Mouse (Mus musculus): ENCODE results near the gene Wscd1.
"Not testable (repeated sequence)": the region's sequence is repeated elsewhere in the genome, so short reads cannot be mapped to it uniquely, and the experiment has no call there.

Wscd1 gene

GRCm38 (mm10) chr11:71770479-71770878 is 20.8 kb downstream of the Wscd1 start:
- no peak for DNase-seq (ENCODE audit: low spot score)

GRCm38 (mm10) chr11:71771074-71771473 is 21.4 kb downstream of the Wscd1 start:
- DNase-seq (ENCODE audit: low spot score) = no peak

- DNase-seq (ENCODE audit: low spot score) = no peak
These were observed 22.3 kb downstream of the Wscd1 start for GRCm38 (mm10) chr11:71772056-71772455.

- DNase-seq (ENCODE audit: low spot score) = no peak
These were observed 23.1 kb downstream of the Wscd1 start for GRCm38 (mm10) chr11:71772802-71773201.

GRCm38 (mm10) chr11:71773986-71774767 is 24.5 kb downstream of the Wscd1 start:
- no peak for DNase-seq (ENCODE audit: low spot score)

GRCm38 (mm10) chr11:71775056-71775455 is 25.3 kb downstream of the Wscd1 start:
- DNase-seq (ENCODE audit: low spot score) = no peak

- no peak for DNase-seq (ENCODE audit: low spot score)
These were observed 29.9 kb downstream of the Wscd1 start for GRCm38 (mm10) chr11:71779642-71780041.

- DNase-seq (ENCODE audit: low spot score) = no peak
These were observed 32.1 kb downstream of the Wscd1 start for GRCm38 (mm10) chr11:71781737-71782354.

GRCm38 (mm10) chr11:71785499-71785898 is 35.8 kb downstream of the Wscd1 start:
- no peak for DNase-seq (ENCODE audit: low spot score)

- DNase-seq (ENCODE audit: low spot score) = no peak
These were observed 38.5 kb downstream of the Wscd1 start for GRCm38 (mm10) chr11:71788209-71788608.

- no peak for DNase-seq (ENCODE audit: low spot score)
These were observed 40.5 kb downstream of the Wscd1 start for GRCm38 (mm10) chr11:71790227-71790626.

GRCm38 (mm10) chr11:71799206-71799605 is 49.5 kb downstream of the Wscd1 start:
- no peak for DNase-seq (ENCODE audit: low spot score)

- no peak for DNase-seq (ENCODE audit: low spot score)
These were observed 58.8 kb downstream of the Wscd1 start for GRCm38 (mm10) chr11:71808521-71808920.

- DNase-seq (ENCODE audit: low spot score) = no peak
These were observed 62.1 kb downstream of the Wscd1 start for GRCm38 (mm10) chr11:71811828-71812227.

GRCm38 (mm10) chr11:71812921-71813320 is 63.2 kb downstream of the Wscd1 start:
- DNase-seq (ENCODE audit: low spot score) = no peak

- DNase-seq (ENCODE audit: low spot score) = no peak
These were observed 64.8 kb downstream of the Wscd1 start for GRCm38 (mm10) chr11:71814511-71814910.

- DNase-seq (ENCODE audit: low spot score) = no peak
These were observed 65.6 kb downstream of the Wscd1 start for GRCm38 (mm10) chr11:71815326-71815725.

- no peak for DNase-seq (ENCODE audit: low spot score)
These were observed 67.2 kb downstream of the Wscd1 start for GRCm38 (mm10) chr11:71816918-71817317.

GRCm38 (mm10) chr11:71817341-71817740 is 67.6 kb downstream of the Wscd1 start:
- no peak for DNase-seq (ENCODE audit: low spot score)

GRCm38 (mm10) chr11:71818111-71818510 is 68.4 kb downstream of the Wscd1 start:
- DNase-seq (ENCODE audit: low spot score) = no peak

GRCm38 (mm10) chr11:71819901-71820300 is 70.2 kb downstream of the Wscd1 start:
- no peak for DNase-seq (ENCODE audit: low spot score)

GRCm38 (mm10) chr11:71820847-71821246 is 71.1 kb downstream of the Wscd1 start:
- DNase-seq (ENCODE audit: low spot score) = no peak

GRCm38 (mm10) chr11:71821526-71821925 is 71.8 kb downstream of the Wscd1 start:
- DNase-seq (ENCODE audit: low spot score) = not testable (repeated sequence)

GRCm38 (mm10) chr11:71822031-71822430 is 72.3 kb downstream of the Wscd1 start:
- DNase-seq (ENCODE audit: low spot score) = no peak

Data from yolk sac, embryonic 10.5 days (tissue).